In genomic region chr5:73292502-73293457, GRCm38 (mm10) we compare ENCODE assay signal across 8 mouse cellular contexts. TPM values are rescaled to one million over a fixed set of nuclear protein-coding genes. Genes with fewer than 3 reads are reported as not detected.
DNase-seq lines count a peak whose midpoint lies in the region; ATAC-seq and TF ChIP-seq lines count a peak whose summit lies in the region.

Gene Ociad1, plus strand, starts transcription at chr5:73292784.

- H3K4me2 ChIP-seq in CH12.LX (ENCODE audit: insufficient read depth, low read depth, poor library complexity, severe bottlenecking): peak within 1 kb of the TSS; percentile 50; the same call in 1 of the 2 replicates
- H3K4me2 ChIP-seq in forebrain, embryonic 11.5 days (ENCODE audit: low read depth, low read length, severe bottlenecking): peak within 1 kb of the TSS; percentile 72
- peak within 1 kb of the TSS; percentile 89 for H3K4me2 ChIP-seq in heart, embryonic 16.5 days (ENCODE audit: low read depth, low read length)
- H3K4me2 ChIP-seq in liver, embryonic 15.5 days: peak within 1 kb of the TSS; percentile 75
- H3K4me2 ChIP-seq in neural tube, embryonic 12.5 days (replicated peaks): peak within 1 kb of the TSS; percentile 63

- H3K27ac ChIP-seq in CH12.LX (ENCODE audit: insufficient read depth, low read depth): peak within 1 kb of the TSS; percentile 58
- peak within 1 kb of the TSS; percentile 78 for H3K27ac ChIP-seq in forebrain, embryonic 11.5 days (ENCODE audit: low read depth, low read length)
- H3K27ac ChIP-seq in heart, embryonic 16.5 days (ENCODE audit: low read length): peak within 1 kb of the TSS; percentile 93
- H3K27ac ChIP-seq in liver, embryonic 15.5 days (replicated peaks): peak within 1 kb of the TSS; percentile 95
- H3K27ac ChIP-seq in neural tube, embryonic 12.5 days: peak within 1 kb of the TSS; percentile 89

- H3K36me3 ChIP-seq in CH12.LX (replicated peaks in 1 of 2; ENCODE audit: control insufficient read depth in 1 of 2, insufficient read depth in 1 of 2, low read length in 1 of 2): peaks cover 16 to 31% of the 10 kb centered on the region in 2 experiments
- no peaks in the 10 kb centered on the region; the same call in 1 of the 2 replicates for H3K36me3 ChIP-seq in forebrain, embryonic 11.5 days (ENCODE audit: control insufficient read depth, insufficient read depth, low read length)
- peaks cover 18% of the 10 kb centered on the region for H3K36me3 ChIP-seq in heart, embryonic 16.5 days (ENCODE audit: control insufficient read depth, insufficient read depth)
- H3K36me3 ChIP-seq in liver, embryonic 15.5 days (replicated peaks): peaks cover 24% of the 10 kb centered on the region
- peaks cover 15% of the 10 kb centered on the region for H3K36me3 ChIP-seq in neural tube, embryonic 12.5 days

- H3K27me3 ChIP-seq in CH12.LX (replicated peaks): no peaks in the 10 kb centered on the region
- H3K27me3 ChIP-seq in forebrain, embryonic 11.5 days (ENCODE audit: control insufficient read depth, insufficient read depth, low read length): no peaks in the 10 kb centered on the region
- H3K27me3 ChIP-seq in heart, embryonic 16.5 days (ENCODE audit: control insufficient read depth, insufficient read depth, low read length): no peaks in the 10 kb centered on the region
- H3K27me3 ChIP-seq in liver, embryonic 15.5 days: no peaks in the 10 kb centered on the region
- H3K27me3 ChIP-seq in neural tube, embryonic 12.5 days (replicated peaks): no peaks in the 10 kb centered on the region

- TF ChIP-seq CTCF in CH12.LX (conservative IDR thresholded peaks at IDR 0.05 in 1 of 2, IDR thresholded peaks at IDR 0.05 in 1 of 2; ENCODE audit: low read depth in 2 of 2, low read length in 2 of 2): no peak

- H3K9me3 ChIP-seq in CH12.LX (replicated peaks; ENCODE audit: low read length): no peaks in the 10 kb centered on the region
- H3K9me3 ChIP-seq in forebrain, embryonic 11.5 days (ENCODE audit: control insufficient read depth, low read length): no peaks in the 10 kb centered on the region
- H3K9me3 ChIP-seq in heart, embryonic 16.5 days (replicated peaks; ENCODE audit: control insufficient read depth, low read length): no peaks in the 10 kb centered on the region
- H3K9me3 ChIP-seq in liver, embryonic 15.5 days (replicated peaks): no peaks in the 10 kb centered on the region
- H3K9me3 ChIP-seq in neural tube, embryonic 12.5 days: no peaks in the 10 kb centered on the region

- H3K4me1 ChIP-seq in CH12.LX (ENCODE audit: control insufficient read depth in 1 of 2, insufficient read depth in 2 of 2): peaks cover 11 to 41% of the 10 kb centered on the region in 2 experiments
- peaks cover 2% of the 10 kb centered on the region; the same call in 1 of the 2 replicates for H3K4me1 ChIP-seq in forebrain, embryonic 11.5 days (replicated peaks; ENCODE audit: control insufficient read depth, insufficient read depth, low read length)
- peaks cover 16% of the 10 kb centered on the region for H3K4me1 ChIP-seq in heart, embryonic 16.5 days (ENCODE audit: control insufficient read depth, insufficient read depth, low read length)
- H3K4me1 ChIP-seq in liver, embryonic 15.5 days (replicated peaks): peaks cover 31% of the 10 kb centered on the region
- peaks cover 6% of the 10 kb centered on the region for H3K4me1 ChIP-seq in neural tube, embryonic 12.5 days

- WGBS in forebrain, embryonic 11.5 days: under 1% methylated on average over 56 of the region's 58 CpGs
- under 1% methylated on average over 58 of the region's 58 CpGs for WGBS in heart, embryonic 16.5 days
- WGBS in liver, embryonic 15.5 days (ENCODE audit: insufficient replicate concordance): under 1% methylated on average over 55 of the region's 58 CpGs
- WGBS in neural tube, embryonic 12.5 days: under 1% methylated on average over 57 of the region's 58 CpGs

- peak; percentile 96 for TF ChIP-seq POLR2A in CH12.LX (IDR thresholded peaks at IDR 0.05; ENCODE audit: low read depth, low read length)

- in situ Hi-C loops in CH12.LX (cut with MboI; ENCODE audit: low pct_ligation_motif_present, low pct_unique_long_range_greater_than_20kb, low sequenced_read_pairs): loop anchor here (10.0 kb wide), 1 partner anchor 158 kb away; no protein-coding TSS in a partner anchor

- H3K79me2 ChIP-seq in CH12.LX (replicated peaks; ENCODE audit: control insufficient read depth, extremely low read depth, insufficient read depth, poor library complexity, severe bottlenecking): peaks cover 40% of the 10 kb centered on the region

- peak within 1 kb of the TSS; percentile 85 to 97 (median 95) for H3K4me3 ChIP-seq in CH12.LX (replicated peaks in 1 of 3; ENCODE audit: low read depth in 2 of 3, low read length in 2 of 3, poor library complexity in 1 of 3)
- peak within 1 kb of the TSS; percentile 96 for H3K4me3 ChIP-seq in forebrain, embryonic 11.5 days (ENCODE audit: low read depth, low read length)
- peak within 1 kb of the TSS; percentile 89 for H3K4me3 ChIP-seq in heart, embryonic 16.5 days (ENCODE audit: low read length)
- H3K4me3 ChIP-seq in liver, embryonic 15.5 days (replicated peaks): peak within 1 kb of the TSS; percentile 96
- peak within 1 kb of the TSS; percentile 97 for H3K4me3 ChIP-seq in neural tube, embryonic 12.5 days

- ATAC-seq in forebrain, embryonic 11.5 days (replicated peaks; ENCODE audit: low FRiP score): peak; percentile 99
- peak; percentile 99 for ATAC-seq in heart, embryonic 16.5 days (replicated peaks; ENCODE audit: extremely low read depth, insufficient read depth, low FRiP score)
- ATAC-seq in liver, embryonic 15.5 days (ENCODE audit: insufficient read depth): peak; percentile 96
- peak; percentile 99 for ATAC-seq in neural tube, embryonic 12.5 days (ENCODE audit: low FRiP score, low read depth)

- dilution Hi-C loops in CH12.LX (cut with MboI; ENCODE audit: extremely low pct_ligation_motif_present, extremely low pct_unique_long_range_greater_than_20kb, low sequenced_read_pairs): no loop called here

- TF ChIP-seq RAD21 in CH12.LX (IDR thresholded peaks at IDR 0.05; ENCODE audit: low read depth, low read length): no peak

- peak; percentile 98 for DNase-seq in CH12.LX (ENCODE audit: extremely low read depth)
- DNase-seq in c-Kit-positive CD71-positive TER-119-negative erythroid progenitor cells, embryonic 14.5 days (ENCODE audit: low read depth): peak; percentile 96
- peak; percentile 99 for DNase-seq in forebrain, embryonic 11.5 days (ENCODE audit: low spot score)
- DNase-seq in kidney, postnatal 36 days: peak; percentile 96 to 97
- DNase-seq in telencephalon, adult 2 months (ENCODE audit: low read depth, low spot score): peak; percentile 97

- TF ChIP-seq EP300 in CH12.LX (IDR thresholded peaks at IDR 0.05; ENCODE audit: low read length): no peak

- peak within 1 kb of the TSS; percentile 60 for H3K9ac ChIP-seq in CH12.LX (ENCODE audit: insufficient read depth, low read depth)
- peak within 1 kb of the TSS; percentile 93 for H3K9ac ChIP-seq in forebrain, embryonic 11.5 days (ENCODE audit: low read length)
- peak within 1 kb of the TSS; percentile 96 for H3K9ac ChIP-seq in heart, embryonic 16.5 days (ENCODE audit: low read length)
- H3K9ac ChIP-seq in liver, embryonic 15.5 days: peak within 1 kb of the TSS; percentile 91
- H3K9ac ChIP-seq in neural tube, embryonic 12.5 days: peak within 1 kb of the TSS; percentile 91

TF ChIP-seq in CH12.LX, 34 proteins besides CTCF, POLR2A, EP300 and RAD21 (continues in another document):
- TF ChIP-seq USF1 (IDR thresholded peaks at IDR 0.05; ENCODE audit: low read depth, low read length) (no peak), KAT2A (IDR thresholded peaks at IDR 0.05; ENCODE audit: insufficient replicate concordance, low read length) (peak; percentile 82; the same call in 1 of the 2 replicates), RCOR1 (conservative IDR thresholded peaks at IDR 0.05; ENCODE audit: low read depth, low read length) (peak; percentile 46; the same call in 1 of the 2 replicates), CHD1 (IDR thresholded peaks at IDR 0.05; ENCODE audit: low read depth, low read length) (no peak), MYC (IDR thresholded peaks at IDR 0.05; ENCODE audit: low read depth, low read length) (peak; percentile 88), POLR2AphosphoS2 (IDR thresholded peaks at IDR 0.05; ENCODE audit: low read depth, low read length) (peak; percentile 82; the same call in 1 of the 2 replicates), SMC3 (IDR thresholded peaks at IDR 0.05; ENCODE audit: low read depth, low read length) (no peak), NELFE (IDR thresholded peaks at IDR 0.05; ENCODE audit: low read depth, low read length) (peak; percentile 94), ELF1 (IDR thresholded peaks at IDR 0.05; ENCODE audit: low read depth, low read length) (peak; percentile 86), MAFK (IDR thresholded peaks at IDR 0.05; ENCODE audit: insufficient replicate concordance, low read length) (no peak), ZC3H11A (IDR thresholded peaks at IDR 0.05; ENCODE audit: low read depth, low read length) (no peak), MAZ (IDR thresholded peaks at IDR 0.05; ENCODE audit: low read depth, low read length) (no peak), MEF2A (IDR thresholded peaks at IDR 0.05; ENCODE audit: borderline replicate concordance, low read depth, low read length) (0 out of 2 replicates have a peak, but pooled peaks have one; percentile 50), MAX (IDR thresholded peaks at IDR 0.05; ENCODE audit: low read length) (peak; percentile 86), IRF4 (IDR thresholded peaks at IDR 0.05; ENCODE audit: low read depth, low read length) (no peak; the same call in 1 of the 2 replicates), PAX5 (IDR thresholded peaks at IDR 0.05; ENCODE audit: low read length) (no peak), TCF12 (IDR thresholded peaks at IDR 0.05; ENCODE audit: low read depth, low read length) (peak; percentile 65), JUND (conservative IDR thresholded peaks at IDR 0.05; ENCODE audit: low read depth, low read length) (no peak; the same call in 1 of the 2 replicates), HCFC1 (IDR thresholded peaks at IDR 0.05; ENCODE audit: low read depth, low read length) (peak; percentile 85), UBTF (IDR thresholded peaks at IDR 0.05; ENCODE audit: low read depth, low read length) (no peak), TBP (conservative IDR thresholded peaks at IDR 0.05; ENCODE audit: low read depth, low read length) (0 out of 2 replicates have a peak, but pooled peaks have one; percentile 73), ETS1 (conservative IDR thresholded peaks at IDR 0.05; ENCODE audit: low read depth, low read length) (peak; percentile 32)

RNA-seq across cellular contexts. Expression of gene Ociad1, which starts in this region (rescaled TPM):
- total RNA-seq in CH12.LX (2012; rRNA removed) (153 and 164 TPM in 2 replicates), CH12.LX (2014; rRNA removed) (292 and 359 TPM in 2 replicates)
- polyA plus RNA-seq in CH12.LX (2012; ENCODE audit: insufficient read length, low read depth): 285 and 329 TPM in 2 replicates
- polyA plus RNA-seq in forebrain, embryonic 11.5 days (2014; fragmentation: Nextera tagmentation; extraction: Ambion mirVana): 143 and 144 TPM in 2 replicates
- polyA plus RNA-seq in heart, embryonic 16.5 days (2015; fragmentation: Nextera tagmentation; extraction: Ambion mirVana): 283 and 317 TPM in 2 replicates
- 115 and 117 TPM in 2 replicates for polyA plus RNA-seq in liver, embryonic 15.5 days (2015; fragmentation: Nextera tagmentation; extraction: Ambion mirVana)
- polyA plus RNA-seq in neural tube, embryonic 12.5 days (2016; fragmentation: Nextera tagmentation; extraction: Ambion mirVana): 225 and 264 TPM in 2 replicates

Comparison
In these comparisons a context has a peak if more than half of its experiments do, and no peak if none do; other contexts are left out.
1. Peak in every context shown above with its lines: DNase-seq, ATAC-seq, H3K4me3 ChIP-seq and H3K27ac ChIP-seq.